Mouse (Mus musculus) lung, embryonic 14.5 days (tissue): Measurements from ENCODE around the gene Col23a1. TPM values are rescaled to one million over a fixed set of nuclear protein-coding genes. Genes with fewer than 3 reads are reported as not detected.
A peak's percentile ranks its signal among the peaks of the same experiment; 100 is the strongest.

Experiments
- ATAC-seq: fragments of 200-750 bp; cut with Nextera tagmentation; 2 replicates; pipeline ENCODE4 v1.8.0; 2017; ENCODE audit warnings: mild to moderate bottlenecking, moderate TSS enrichment, moderate library complexity; ENCODE audit not compliant: insufficient read depth
- DNase-seq: peaks from one replicate; pipeline ENCODE4 v3.0.0-alpha.2; 2015
- H3K27ac ChIP-seq: fragments of 300-500 bp; sonication (generic); 2 replicates; pipeline ENCODE4 v1.5.1; 2014; ENCODE audit warnings: low read depth, mild to moderate bottlenecking, moderate library complexity
- H3K27me3 ChIP-seq: fragments of 300-500 bp; sonication (generic); 2 replicates; pipeline ENCODE4 v1.6.1; 2014; ENCODE audit warnings: low read length, control low read depth; ENCODE audit not compliant: insufficient read depth
- H3K36me3 ChIP-seq: fragments of 300-500 bp; sonication (generic); 2 replicates; pipeline ENCODE4 v1.6.1; 2014; ENCODE audit warnings: control low read depth; ENCODE audit not compliant: insufficient read depth
- H3K4me1 ChIP-seq: fragments of 300-500 bp; sonication (generic); 2 replicates; pipeline ENCODE4 v1.6.1; 2014; ENCODE audit warnings: antibody characterized with exemption, control low read depth; ENCODE audit not compliant: insufficient read depth
- H3K4me2 ChIP-seq: fragments of 300-500 bp; sonication (generic); 2 replicates; pipeline ENCODE4 v1.6.1; 2014; ENCODE audit warnings: mild to moderate bottlenecking
- H3K4me3 ChIP-seq: fragments of 300-500 bp; sonication (generic); 2 replicates; pipeline ENCODE4 v1.5.1; 2014; ENCODE audit warnings: low read depth, low read length
- H3K9ac ChIP-seq: fragments of 300-500 bp; sonication (generic); 2 replicates; pipeline ENCODE4 v1.6.1; 2014
- H3K9me3 ChIP-seq: fragments of 300-500 bp; sonication (generic); 2 replicates; pipeline ENCODE4 v1.6.1; 2016; ENCODE audit warnings: low read depth, low read length, control low read depth
- CTCF ChIP-seq: IDR thresholded peaks from 2 replicates; pipeline ENCODE4 v1.5.1; 2016; ENCODE audit warnings: antibody characterized with exemption, low read depth
- WGBS: fragments of 180-500 bp; shearing (Covaris S2); extraction: QIAGEN DNeasy Blood & Tissue Kit; methylation state at CpG from one replicate; pipeline ENCODE4 v1.1.7; 2014; 5-methylcytosine and 5-hydroxymethylcytosine counted together
- polyA plus RNA-seq: library from polyadenylated mRNA; unstranded; fragments of >200 nt; fragmentation: Nextera tagmentation; extraction: Ambion mirVana; gene quantifications from 2 replicates; pipeline ENCODE4 v1.2.1, GENCODE M21; 2014

The Col23a1 gene
- polyA plus RNA-seq, 1 experiment from 2014 or later, result 29.4 TPM

GRCm38 (mm10) chr11:51414520-51414919 is 124.8 kb downstream of the Col23a1 start:
- Histone ChIP-seq H3K4me1 (peaks cover 9% of the 10 kb centered on the region; the same call in 1 of the 2 replicates), H3K9ac (no peak overlapping the region), H3K9me3 (no peaks in the 10 kb centered on the region), H3K4me3 (no peak overlapping the region), H3K4me2 (no peak overlapping the region), H3K27me3 (no peaks in the 10 kb centered on the region), H3K27ac (no peak overlapping the region), H3K36me3 (no peaks in the 10 kb centered on the region)
- WGBS, result 58% methylated on average over 7 of the region's 7 CpGs
- TF ChIP-seq CTCF, result no peak
- DNase-seq, result peak; percentile 37
- peak; percentile 31; the same call in 1 of the 2 replicates for ATAC-seq

GRCm38 (mm10) chr11:51415049-51415688 is 125.4 kb downstream of the Col23a1 start:
- Histone ChIP-seq H3K27ac (no peak overlapping the region), H3K36me3 (no peaks in the 10 kb centered on the region), H3K4me2 (no peak overlapping the region), H3K9ac (no peak overlapping the region), H3K4me3 (no peak overlapping the region), H3K9me3 (no peaks in the 10 kb centered on the region), H3K27me3 (no peaks in the 10 kb centered on the region), H3K4me1 (peaks cover 9% of the 10 kb centered on the region; the same call in 1 of the 2 replicates)
- DNase-seq (no peak), ATAC-seq (no peak)
- no peak for TF ChIP-seq CTCF
- WGBS, result 41% methylated on average over 7 of the region's 7 CpGs

- Histone ChIP-seq H3K27ac (peak overlapping the region; percentile 36; the same call in 1 of the 2 replicates), H3K4me2 (no peak overlapping the region), H3K27me3 (no peaks in the 10 kb centered on the region), H3K36me3 (no peaks in the 10 kb centered on the region), H3K9ac (no peak overlapping the region), H3K4me1 (peaks cover 9% of the 10 kb centered on the region; the same call in 1 of the 2 replicates), H3K9me3 (no peaks in the 10 kb centered on the region), H3K4me3 (no peak overlapping the region)
- peak; percentile 28 for DNase-seq
- ATAC-seq, result peak; percentile 9; the same call in 1 of the 2 replicates
- TF ChIP-seq CTCF, result no peak
- WGBS, result 19% methylated on average over 3 of the region's 3 CpGs
These were observed 129.1 kb downstream of the Col23a1 start for GRCm38 (mm10) chr11:51418807-51419206.

GRCm38 (mm10) chr11:51421878-51422277 is 132.2 kb downstream of the Col23a1 start:
- ATAC-seq, result no peak
- TF ChIP-seq CTCF, result no peak
- H3K27ac ChIP-seq, result no peak overlapping the region
- no peak for DNase-seq
- H3K9ac ChIP-seq, result no peak overlapping the region
- H3K4me3 ChIP-seq, result no peak overlapping the region
- no peaks in the 10 kb centered on the region for H3K36me3 ChIP-seq
- no peaks in the 10 kb centered on the region for H3K9me3 ChIP-seq
- H3K27me3 ChIP-seq, result no peaks in the 10 kb centered on the region
- no peak overlapping the region for H3K4me2 ChIP-seq
- no peaks in the 10 kb centered on the region for H3K4me1 ChIP-seq
- 61% methylated on average over 2 of the region's 2 CpGs for WGBS

- Histone ChIP-seq H3K27me3 (no peaks in the 10 kb centered on the region), H3K4me1 (no peaks in the 10 kb centered on the region), H3K9ac (no peak overlapping the region), H3K27ac (no peak overlapping the region), H3K9me3 (no peaks in the 10 kb centered on the region), H3K4me2 (no peak overlapping the region), H3K4me3 (no peak overlapping the region), H3K36me3 (no peaks in the 10 kb centered on the region)
- DNase-seq (no peak), ATAC-seq (no peak)
- WGBS, result 65% methylated on average over 14 of the region's 14 CpGs
- no peak for TF ChIP-seq CTCF
These were observed 133.0 kb downstream of the Col23a1 start for GRCm38 (mm10) chr11:51422713-51423112.

- no peak for DNase-seq
- H3K27me3 ChIP-seq, result no peaks in the 10 kb centered on the region
- TF ChIP-seq CTCF, result no peak
These were observed 136.4 kb downstream of the Col23a1 start for GRCm38 (mm10) chr11:51426155-51426554.

GRCm38 (mm10) chr11:51429428-51430179 is 139.9 kb downstream of the Col23a1 start:
- Histone ChIP-seq H3K4me2 (no peak overlapping the region), H3K4me1 (peaks cover 12% of the 10 kb centered on the region; the same call in 1 of the 2 replicates), H3K36me3 (no peaks in the 10 kb centered on the region), H3K27ac (no peak overlapping the region), H3K9me3 (no peaks in the 10 kb centered on the region), H3K9ac (no peak overlapping the region), H3K4me3 (no peak overlapping the region), H3K27me3 (no peaks in the 10 kb centered on the region)
- DNase-seq (no peak), ATAC-seq (no peak)
- WGBS, result 51% methylated on average over 16 of the region's 16 CpGs
- TF ChIP-seq CTCF, result no peak

More at GRCm38 (mm10) chr11:51426155-51426554, 136.4 kb downstream of the Col23a1 start:
- H3K9me3 ChIP-seq, result no peaks in the 10 kb centered on the region
- no peaks in the 10 kb centered on the region for H3K4me1 ChIP-seq
- H3K4me2 ChIP-seq, result no peak overlapping the region
- WGBS, result 68% methylated on average over 3 of the region's 3 CpGs
- no peak overlapping the region for H3K27ac ChIP-seq
- no peak overlapping the region for H3K9ac ChIP-seq
- ATAC-seq, result no peak
- no peak overlapping the region for H3K4me3 ChIP-seq
- H3K36me3 ChIP-seq, result no peaks in the 10 kb centered on the region
